Mouse (Mus musculus): ENCODE results near the gene Foxd2.

DNA sequence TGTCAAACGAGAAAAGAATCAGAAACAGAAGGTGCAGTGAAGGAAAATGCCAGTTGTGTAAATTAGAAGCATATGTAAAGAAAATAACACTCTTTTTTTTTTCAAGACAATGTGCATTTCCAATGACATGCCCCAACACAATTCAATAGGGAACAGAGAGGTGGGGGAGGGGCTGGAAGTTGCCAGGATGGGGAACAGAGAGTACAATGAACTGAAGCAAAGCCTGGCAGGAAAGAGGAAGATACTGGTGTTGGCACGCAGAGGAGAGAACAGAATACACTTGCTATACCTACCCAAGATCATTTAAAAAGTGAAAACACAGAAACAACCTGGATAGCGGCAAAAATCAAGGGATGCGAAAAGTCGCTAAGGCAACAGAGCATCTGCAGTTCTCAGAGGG is 45.5 kb downstream of the Foxd2 start:
- no peak for TF ChIP-seq EP300 (IDR thresholded peaks at IDR 0.05; ENCODE audit: low read depth)
- TF ChIP-seq CTCF (IDR thresholded peaks at IDR 0.05; ENCODE audit: low read depth), result no peak

Measured in liver, embryonic 14.5 days (tissue).